Mouse (Mus musculus): ENCODE measurements at regions not wholly inside any gene's neighbourhood (a gene's known extent, or its start where the extent isn't known, plus 50 kb on each side); places are given as distances from the start of the nearest gene placed in this dataset.

DNA sequence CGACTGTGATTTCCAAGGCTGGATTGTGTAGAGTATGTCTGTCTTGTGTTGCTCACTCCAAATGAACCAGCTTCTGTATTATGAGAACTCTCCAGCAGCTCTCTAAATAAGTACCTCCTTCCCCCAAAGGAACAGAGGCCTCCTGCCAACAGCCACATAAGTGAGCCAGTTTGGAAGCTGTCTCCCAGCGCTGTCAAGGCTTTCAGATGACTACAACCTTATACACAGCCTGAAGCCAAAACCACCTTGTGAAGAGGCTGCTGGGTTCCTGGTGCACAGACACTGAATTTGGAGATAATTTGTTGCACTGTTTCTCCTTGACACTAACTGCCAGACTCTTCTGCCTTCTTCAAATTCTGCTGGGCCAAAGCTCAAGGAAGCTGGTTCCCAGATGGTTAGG, 125.4 kb upstream of the Clstn2 start:
- Histone ChIP-seq H3K4me2 (ENCODE audit: low read depth, low read length) (no peak overlapping the region), H3K36me3 (replicated peaks; ENCODE audit: control insufficient read depth, insufficient read depth, low read depth, low read length) (no peaks in the 10 kb centered on the region), H3K4me3 (ENCODE audit: low read depth, low read length) (no peak overlapping the region), H3K27ac (replicated peaks; ENCODE audit: low read depth, low read length) (no peak overlapping the region), H3K9ac (replicated peaks; ENCODE audit: low read length) (no peak overlapping the region), H3K27me3 (ENCODE audit: control insufficient read depth, insufficient read depth, low read length) (no peaks in the 10 kb centered on the region), H3K4me1 (ENCODE audit: control insufficient read depth, insufficient read depth, low read length) (no peaks in the 10 kb centered on the region), H3K9me3 (replicated peaks; ENCODE audit: control insufficient read depth, low read length) (no peaks in the 10 kb centered on the region)
- ATAC-seq (replicated peaks; ENCODE audit: insufficient number of reproducible peaks, low FRiP score, low TSS enrichment, low read depth) (no peak), DNase-seq (ENCODE audit: low spot score) (no peak)
- WGBS, result 90% methylated on average over 2 of the region's 2 CpGs

DNA sequence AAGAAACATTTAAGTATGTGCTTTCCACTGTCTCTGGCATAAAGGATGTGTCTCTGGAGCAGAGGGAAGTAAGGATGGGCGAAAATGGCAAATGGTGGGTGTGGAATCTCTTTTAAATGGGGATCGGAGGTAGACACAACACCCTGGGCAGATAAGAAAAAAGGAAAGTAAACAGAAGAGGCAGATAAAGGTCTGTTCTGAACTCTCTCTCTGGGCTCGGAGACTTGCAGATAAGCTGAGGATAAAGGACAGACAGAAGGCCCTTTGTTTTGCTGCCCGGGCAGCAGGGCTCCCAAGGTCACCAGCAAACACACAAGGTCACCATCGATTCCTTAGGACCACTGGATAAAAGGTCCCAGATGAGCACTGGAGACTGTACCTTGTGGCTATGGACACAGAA, 122.7 kb upstream of the Nmnat3 start:
- Histone ChIP-seq H3K4me1 (ENCODE audit: control insufficient read depth, insufficient read depth, low read length) (no peaks in the 10 kb centered on the region), H3K9me3 (replicated peaks; ENCODE audit: control insufficient read depth, low read length) (no peaks in the 10 kb centered on the region), H3K27ac (replicated peaks; ENCODE audit: low read depth, low read length) (no peak overlapping the region), H3K9ac (replicated peaks; ENCODE audit: low read length) (no peak overlapping the region), H3K4me2 (ENCODE audit: low read depth, low read length) (no peak overlapping the region), H3K36me3 (replicated peaks; ENCODE audit: control insufficient read depth, insufficient read depth, low read depth, low read length) (no peaks in the 10 kb centered on the region), H3K27me3 (ENCODE audit: control insufficient read depth, insufficient read depth, low read length) (no peaks in the 10 kb centered on the region), H3K4me3 (ENCODE audit: low read depth, low read length) (no peak overlapping the region)
- ATAC-seq (replicated peaks; ENCODE audit: insufficient number of reproducible peaks, low FRiP score, low TSS enrichment, low read depth), result no peak
- 13% methylated on average over 5 of the region's 5 CpGs for WGBS
- no peak for DNase-seq (ENCODE audit: low spot score)

DNA sequence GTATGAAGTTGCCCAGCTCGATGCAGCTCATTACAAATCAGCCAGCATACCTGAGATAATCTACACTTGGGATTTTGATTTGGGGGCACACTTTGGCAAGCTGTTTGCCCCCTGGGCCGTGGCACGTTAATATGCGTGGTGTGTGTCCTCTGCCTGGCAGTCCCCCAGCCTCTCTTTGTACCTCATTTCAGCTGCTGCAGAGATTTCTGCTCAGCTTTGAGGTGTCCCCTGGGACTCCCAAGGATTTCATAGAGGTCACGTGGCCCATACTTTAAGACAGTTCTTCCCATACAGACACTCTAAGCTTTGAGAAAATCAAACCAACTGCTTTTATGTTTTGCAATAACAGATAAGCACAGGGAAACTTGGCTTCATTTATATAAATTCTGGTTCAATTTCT, 113.2 kb upstream of the Nmnat3 start:
- DNase-seq (ENCODE audit: low spot score), result no peak
- 76% methylated on average over 5 of the region's 5 CpGs for WGBS

DNA sequence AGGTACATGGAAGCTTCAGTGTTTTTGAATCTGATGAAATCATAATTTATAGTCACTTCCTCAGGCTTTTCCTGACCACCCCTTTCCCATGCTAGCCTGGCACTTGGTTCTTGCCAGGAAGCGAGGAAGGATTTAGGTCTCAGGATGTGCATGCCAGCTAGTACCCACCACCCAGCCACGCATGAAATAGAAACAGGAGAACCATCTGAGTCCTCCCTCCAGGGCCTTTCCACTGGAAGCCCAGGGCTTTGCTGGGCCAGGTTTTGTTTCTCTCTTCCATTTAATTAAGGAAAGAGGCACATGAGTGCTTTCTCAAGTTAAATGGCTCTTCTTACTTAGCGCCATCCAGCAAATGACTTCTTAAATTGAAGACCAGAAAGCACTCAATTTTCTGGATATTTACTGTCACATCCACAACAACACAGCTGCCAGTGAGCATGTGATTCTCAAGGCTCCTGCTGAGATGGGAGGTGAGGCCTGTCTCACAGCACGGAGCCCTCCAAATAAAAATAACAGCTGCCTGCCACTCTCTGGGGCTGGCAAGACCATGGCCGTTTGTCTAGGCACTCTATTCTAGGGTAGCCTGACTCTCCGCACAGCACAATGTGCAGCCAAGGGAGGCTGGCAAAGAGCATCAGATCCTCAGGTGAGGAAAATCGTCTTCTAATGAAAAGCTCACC, 110.4 kb upstream of the Nmnat3 start:
- Histone ChIP-seq H3K4me2 (ENCODE audit: low read depth, low read length) (no peak overlapping the region), H3K9ac (replicated peaks; ENCODE audit: low read length) (no peak overlapping the region), H3K36me3 (replicated peaks; ENCODE audit: control insufficient read depth, insufficient read depth, low read depth, low read length) (no peaks in the 10 kb centered on the region), H3K27me3 (ENCODE audit: control insufficient read depth, insufficient read depth, low read length) (no peaks in the 10 kb centered on the region), H3K27ac (replicated peaks; ENCODE audit: low read depth, low read length) (no peak overlapping the region), H3K9me3 (replicated peaks; ENCODE audit: control insufficient read depth, low read length) (no peaks in the 10 kb centered on the region), H3K4me3 (ENCODE audit: low read depth, low read length) (no peak overlapping the region), H3K4me1 (ENCODE audit: control insufficient read depth, insufficient read depth, low read length) (no peaks in the 10 kb centered on the region)
- ATAC-seq (replicated peaks; ENCODE audit: insufficient number of reproducible peaks, low FRiP score, low TSS enrichment, low read depth) (no peak), DNase-seq (ENCODE audit: low spot score) (no peak)
- 67% methylated on average over 7 of the region's 7 CpGs for WGBS

More for the DNA sequence above, 113.2 kb upstream of the Nmnat3 start:
- Histone ChIP-seq H3K9me3 (replicated peaks; ENCODE audit: control insufficient read depth, low read length) (no peaks in the 10 kb centered on the region), H3K4me1 (ENCODE audit: control insufficient read depth, insufficient read depth, low read length) (no peaks in the 10 kb centered on the region), H3K36me3 (replicated peaks; ENCODE audit: control insufficient read depth, insufficient read depth, low read depth, low read length) (no peaks in the 10 kb centered on the region), H3K4me2 (ENCODE audit: low read depth, low read length) (no peak overlapping the region), H3K27me3 (ENCODE audit: control insufficient read depth, insufficient read depth, low read length) (no peaks in the 10 kb centered on the region), H3K27ac (replicated peaks; ENCODE audit: low read depth, low read length) (no peak overlapping the region), H3K4me3 (ENCODE audit: low read depth, low read length) (no peak overlapping the region), H3K9ac (replicated peaks; ENCODE audit: low read length) (no peak overlapping the region)
- ATAC-seq (replicated peaks; ENCODE audit: insufficient number of reproducible peaks, low FRiP score, low TSS enrichment, low read depth), result no peak

DNA sequence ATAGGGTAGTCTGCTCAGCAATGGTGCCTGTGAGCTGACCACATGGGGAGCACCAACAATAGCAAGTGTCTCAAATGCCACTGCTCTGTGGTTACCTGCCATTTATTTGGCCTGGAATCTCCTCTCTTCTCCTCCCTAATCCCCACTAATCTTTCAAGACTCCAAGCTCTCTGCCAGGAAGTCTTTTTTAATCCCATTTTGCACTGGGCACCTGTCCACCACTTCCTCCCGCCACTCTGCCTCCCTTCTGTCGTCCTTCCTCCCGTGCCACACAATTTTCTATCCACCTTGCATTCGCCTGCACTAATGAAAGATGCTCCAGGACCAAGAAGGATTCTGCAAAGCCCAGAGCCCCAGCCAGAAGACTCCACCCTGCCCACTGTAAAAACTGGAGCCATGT, 106.5 kb upstream of the Nmnat3 start:
- WGBS, result 56% methylated on average over 4 of the region's 4 CpGs
- no peaks in the 10 kb centered on the region for H3K4me1 ChIP-seq (ENCODE audit: control insufficient read depth, insufficient read depth, low read length)
- H3K36me3 ChIP-seq (replicated peaks; ENCODE audit: control insufficient read depth, insufficient read depth, low read depth, low read length), result no peaks in the 10 kb centered on the region
- no peaks in the 10 kb centered on the region for H3K9me3 ChIP-seq (replicated peaks; ENCODE audit: control insufficient read depth, low read length)
- H3K27ac ChIP-seq (replicated peaks; ENCODE audit: low read depth, low read length), result no peak overlapping the region
- no peaks in the 10 kb centered on the region for H3K27me3 ChIP-seq (ENCODE audit: control insufficient read depth, insufficient read depth, low read length)
- no peak overlapping the region for H3K9ac ChIP-seq (replicated peaks; ENCODE audit: low read length)
- DNase-seq (ENCODE audit: low spot score) (no peak), ATAC-seq (replicated peaks; ENCODE audit: insufficient number of reproducible peaks, low FRiP score, low TSS enrichment, low read depth) (no peak)
- H3K4me2 ChIP-seq (ENCODE audit: low read depth, low read length), result no peak overlapping the region
- no peak overlapping the region for H3K4me3 ChIP-seq (ENCODE audit: low read depth, low read length)

DNA sequence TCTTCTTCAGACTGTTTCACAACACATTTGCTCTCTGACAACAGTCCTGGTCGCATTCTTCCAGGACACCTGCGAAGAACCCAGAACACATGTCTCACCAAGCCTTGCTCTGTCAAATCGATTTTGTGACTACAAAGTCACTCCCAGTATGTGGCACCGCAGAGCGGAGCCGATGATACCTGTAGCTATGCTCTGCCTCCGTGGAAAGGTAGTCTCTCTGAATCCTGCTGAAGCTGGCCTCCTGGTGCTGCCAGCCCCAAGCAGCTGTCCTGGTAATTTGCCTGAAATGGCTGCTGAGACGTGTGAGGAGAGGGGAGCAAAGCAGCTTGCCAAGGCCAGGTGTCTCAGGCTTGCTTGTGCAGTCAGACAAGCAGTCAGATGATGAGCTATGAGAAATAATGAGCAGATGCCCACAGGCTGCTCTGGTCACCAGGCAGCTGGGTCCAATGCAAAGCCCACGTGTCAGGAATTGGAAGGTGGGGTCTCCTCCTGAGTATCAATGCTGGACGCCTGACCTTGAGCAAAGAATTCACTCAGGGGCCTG, 100.4 kb upstream of the Nmnat3 start:
- Histone ChIP-seq H3K4me2 (ENCODE audit: low read depth, low read length) (no peak overlapping the region), H3K4me3 (ENCODE audit: low read depth, low read length) (no peak overlapping the region), H3K27ac (replicated peaks; ENCODE audit: low read depth, low read length) (no peak overlapping the region), H3K4me1 (ENCODE audit: control insufficient read depth, insufficient read depth, low read length) (no peaks in the 10 kb centered on the region), H3K27me3 (ENCODE audit: control insufficient read depth, insufficient read depth, low read length) (no peaks in the 10 kb centered on the region), H3K36me3 (replicated peaks; ENCODE audit: control insufficient read depth, insufficient read depth, low read depth, low read length) (no peaks in the 10 kb centered on the region), H3K9me3 (replicated peaks; ENCODE audit: control insufficient read depth, low read length) (no peaks in the 10 kb centered on the region), H3K9ac (replicated peaks; ENCODE audit: low read length) (no peak overlapping the region)
- no peak for DNase-seq (ENCODE audit: low spot score)
- ATAC-seq (replicated peaks; ENCODE audit: insufficient number of reproducible peaks, low FRiP score, low TSS enrichment, low read depth), result no peak
- WGBS, result 73% methylated on average over 10 of the region's 10 CpGs

DNA sequence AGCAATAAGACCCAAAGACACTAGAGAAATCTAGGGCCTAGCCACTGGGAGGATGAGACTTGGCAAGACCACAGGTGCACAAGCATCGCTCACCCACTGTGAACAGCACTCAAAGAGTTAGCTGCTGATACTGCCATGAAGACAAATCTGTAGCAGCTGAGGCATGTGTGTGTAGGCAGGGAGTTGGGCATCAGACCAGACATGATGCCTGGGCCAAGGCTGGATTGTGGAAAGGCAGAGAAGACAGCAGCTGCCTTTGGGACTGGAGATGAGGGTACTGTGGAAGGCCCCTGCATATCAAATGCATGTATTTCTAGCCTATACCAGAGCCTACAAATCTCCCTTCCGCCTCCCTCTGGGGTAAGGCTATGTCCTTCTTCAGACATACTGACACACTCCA, 92.9 kb upstream of the Nmnat3 start:
- Histone ChIP-seq H3K4me1 (ENCODE audit: control insufficient read depth, insufficient read depth, low read length) (no peaks in the 10 kb centered on the region), H3K4me2 (ENCODE audit: low read depth, low read length) (no peak overlapping the region), H3K4me3 (ENCODE audit: low read depth, low read length) (no peak overlapping the region), H3K27me3 (ENCODE audit: control insufficient read depth, insufficient read depth, low read length) (no peaks in the 10 kb centered on the region), H3K36me3 (replicated peaks; ENCODE audit: control insufficient read depth, insufficient read depth, low read depth, low read length) (no peaks in the 10 kb centered on the region), H3K9ac (replicated peaks; ENCODE audit: low read length) (no peak overlapping the region), H3K27ac (replicated peaks; ENCODE audit: low read depth, low read length) (no peak overlapping the region), H3K9me3 (replicated peaks; ENCODE audit: control insufficient read depth, low read length) (no peaks in the 10 kb centered on the region)
- ATAC-seq (replicated peaks; ENCODE audit: insufficient number of reproducible peaks, low FRiP score, low TSS enrichment, low read depth) (no peak), DNase-seq (ENCODE audit: low spot score) (no peak)
- WGBS, result 85% methylated on average over 2 of the region's 2 CpGs

DNA sequence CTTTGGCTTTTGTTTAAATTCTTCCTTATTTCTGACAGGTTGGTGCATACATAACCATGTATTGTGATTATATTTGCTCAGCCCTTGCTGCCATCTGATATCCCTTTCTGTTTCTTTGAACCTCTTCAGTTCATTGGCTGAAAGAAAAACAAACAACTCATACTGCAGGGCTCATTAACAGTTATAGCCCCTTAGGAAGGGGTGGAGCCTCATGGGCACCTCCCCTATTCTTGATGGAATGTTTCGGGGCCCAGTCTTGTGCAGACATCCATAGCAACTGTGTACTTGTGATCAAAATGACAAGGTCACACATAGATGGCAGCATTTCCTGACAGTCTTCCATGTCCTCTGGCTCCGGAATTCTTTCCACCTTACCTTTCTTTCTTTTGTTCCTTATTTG, 68.4 kb upstream of the Nmnat3 start:
- DNase-seq (ENCODE audit: low spot score) (no peak), ATAC-seq (replicated peaks; ENCODE audit: insufficient number of reproducible peaks, low FRiP score, low TSS enrichment, low read depth) (no peak)
- H3K9ac ChIP-seq (replicated peaks; ENCODE audit: low read length), result no peak overlapping the region
- no peaks in the 10 kb centered on the region for H3K36me3 ChIP-seq (replicated peaks; ENCODE audit: control insufficient read depth, insufficient read depth, low read depth, low read length)
- no peak overlapping the region for H3K27ac ChIP-seq (replicated peaks; ENCODE audit: low read depth, low read length)
- no peaks in the 10 kb centered on the region for H3K9me3 ChIP-seq (replicated peaks; ENCODE audit: control insufficient read depth, low read length)
- no peak overlapping the region for H3K4me3 ChIP-seq (ENCODE audit: low read depth, low read length)
- 79% methylated on average over 2 of the region's 2 CpGs for WGBS
- no peaks in the 10 kb centered on the region for H3K27me3 ChIP-seq (ENCODE audit: control insufficient read depth, insufficient read depth, low read length)
- H3K4me1 ChIP-seq (ENCODE audit: control insufficient read depth, insufficient read depth, low read length), result no peaks in the 10 kb centered on the region
- H3K4me2 ChIP-seq (ENCODE audit: low read depth, low read length), result no peak overlapping the region

Data from embryonic facial prominence, embryonic 11.5 days (tissue).